Mouse (Mus musculus) forebrain, embryonic 14.5 days (tissue): ENCODE measurements at regions not wholly inside any gene's neighbourhood (a gene's known extent, or its start where the extent isn't known, plus 50 kb on each side); places are given as distances from the start of the nearest gene placed in this dataset.
"Not testable (repeated sequence)": the region's sequence is repeated elsewhere in the genome, so short reads cannot be mapped to it uniquely, and the experiment has no call there.

Experiments
- ATAC-seq: fragments of 200-750 bp; cut with Nextera tagmentation; 2 replicates; pipeline ENCODE4 v1.8.0; 2017; ENCODE audit warnings: mild to moderate bottlenecking, moderate library complexity
- DNase-seq: peaks from one replicate; pipeline ENCODE4 v3.0.0-alpha.2; 2015; ENCODE audit warnings: low spot score
- H3K27ac ChIP-seq: fragments of 300-500 bp; sonication (generic); 2 replicates; pipeline ENCODE4 v1.5.1; 2014; ENCODE audit warnings: low read depth, mild to moderate bottlenecking, control low read depth, low read length, moderate library complexity
- H3K27me3 ChIP-seq: fragments of 300-500 bp; sonication (generic); replicated peaks from 2 replicates; pipeline ENCODE4 v1.6.1; 2014; ENCODE audit warnings: low read length, control low read depth, mixed read lengths; ENCODE audit not compliant: control insufficient read depth, insufficient read depth
- H3K36me3 ChIP-seq: fragments of 300-500 bp; sonication (generic); 2 replicates; pipeline ENCODE4 v1.6.1; 2014; ENCODE audit warnings: low read length, control low read depth; ENCODE audit not compliant: control insufficient read depth, insufficient read depth
- H3K4me1 ChIP-seq: fragments of 300-500 bp; sonication (generic); 2 replicates; pipeline ENCODE4 v1.6.1; 2014; ENCODE audit warnings: antibody characterized with exemption, low read length, control low read depth; ENCODE audit not compliant: control insufficient read depth, insufficient read depth
- H3K4me2 ChIP-seq: fragments of 300-500 bp; sonication (generic); 2 replicates; pipeline ENCODE4 v1.6.1; 2014; ENCODE audit warnings: mild to moderate bottlenecking, control low read depth, low read length
- H3K4me3 ChIP-seq: fragments of 300-500 bp; sonication (generic); 2 replicates; pipeline ENCODE4 v1.5.1; 2014; ENCODE audit warnings: low read depth, low read length, control low read depth
- H3K9ac ChIP-seq: fragments of 300-500 bp; sonication (generic); 2 replicates; pipeline ENCODE4 v1.6.1; 2014; ENCODE audit warnings: mild to moderate bottlenecking, low read length, control low read depth, moderate library complexity
- H3K9me3 ChIP-seq: fragments of 300-500 bp; sonication (generic); replicated peaks from 2 replicates; pipeline ENCODE4 v1.6.1; 2016; ENCODE audit warnings: low read length, control low read depth, mixed read lengths; ENCODE audit not compliant: control insufficient read depth
- WGBS: fragments of 180-500 bp; shearing (Covaris S2); extraction: QIAGEN DNeasy Blood & Tissue Kit; methylation state at CpG from one replicate; pipeline ENCODE4 v1.1.7; 2014; 5-methylcytosine and 5-hydroxymethylcytosine counted together

GRCm38 (mm10) chr10:52529661-52530060 is 112.3 kb downstream of the Nus1 start:
- 100% methylated on average over 1 of the region's 5 CpGs for WGBS
- not testable (repeated sequence) for ATAC-seq, DNase-seq, H3K9me3 ChIP-seq, H3K4me2 ChIP-seq, H3K27ac ChIP-seq, H3K9ac ChIP-seq, H3K27me3 ChIP-seq, H3K36me3 ChIP-seq, H3K4me1 ChIP-seq, H3K4me3 ChIP-seq

GRCm38 (mm10) chr10:52530846-52531245 is 113.5 kb downstream of the Nus1 start:
- H3K36me3 ChIP-seq = no peaks in the 10 kb centered on the region
- no peak overlapping the region for H3K27ac ChIP-seq
- H3K9me3 ChIP-seq = no peaks in the 10 kb centered on the region
- no peak overlapping the region for H3K9ac ChIP-seq
- peak; percentile 39 for DNase-seq
- 31% methylated on average over 3 of the region's 3 CpGs for WGBS
- ATAC-seq = no peak
- peaks cover 3% of the 10 kb centered on the region; the same call in 1 of the 2 replicates for H3K4me1 ChIP-seq
- no peak overlapping the region for H3K4me3 ChIP-seq
- H3K27me3 ChIP-seq = no peaks in the 10 kb centered on the region
- H3K4me2 ChIP-seq = no peak overlapping the region

DNA sequence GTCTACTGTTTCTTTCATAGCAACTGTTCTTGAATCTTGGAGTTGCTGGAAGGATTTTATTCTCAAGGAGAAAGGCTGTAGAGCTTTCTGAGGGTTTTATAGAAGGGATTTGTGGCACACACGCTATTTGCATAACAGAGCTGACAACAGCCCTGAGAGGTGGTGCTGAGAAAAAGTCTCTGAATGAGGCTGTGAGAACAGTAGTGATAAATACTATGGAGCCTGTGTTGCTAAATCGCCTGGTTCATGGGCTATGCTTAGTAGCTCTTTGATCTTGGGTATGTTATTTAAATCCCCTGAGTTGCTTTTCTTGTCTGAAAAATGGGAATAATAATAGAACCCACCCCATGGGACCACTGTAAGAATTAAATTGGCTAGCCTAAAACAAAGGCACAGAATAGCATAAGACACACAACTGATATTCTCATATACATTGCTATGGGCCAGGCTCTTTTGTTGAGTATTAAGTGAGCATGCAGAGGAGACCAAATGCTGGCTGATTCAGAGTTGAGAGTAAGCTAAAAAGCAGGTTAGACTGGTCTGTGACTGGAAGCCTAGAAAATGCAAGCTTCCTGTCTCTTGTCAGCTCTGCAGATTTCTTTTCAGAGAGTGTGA is 116.0 kb downstream of the Nus1 start:
- Histone ChIP-seq H3K27me3 (no peaks in the 10 kb centered on the region), H3K9me3 (no peaks in the 10 kb centered on the region), H3K27ac (no peak overlapping the region), H3K4me3 (no peak overlapping the region), H3K4me2 (no peak overlapping the region), H3K36me3 (no peaks in the 10 kb centered on the region), H3K9ac (no peak overlapping the region), H3K4me1 (peaks cover 3% of the 10 kb centered on the region; the same call in 1 of the 2 replicates)
- ATAC-seq (peak; percentile 45), DNase-seq (peak; percentile 17)
- WGBS = 5% methylated on average over 2 of the region's 2 CpGs

DNA sequence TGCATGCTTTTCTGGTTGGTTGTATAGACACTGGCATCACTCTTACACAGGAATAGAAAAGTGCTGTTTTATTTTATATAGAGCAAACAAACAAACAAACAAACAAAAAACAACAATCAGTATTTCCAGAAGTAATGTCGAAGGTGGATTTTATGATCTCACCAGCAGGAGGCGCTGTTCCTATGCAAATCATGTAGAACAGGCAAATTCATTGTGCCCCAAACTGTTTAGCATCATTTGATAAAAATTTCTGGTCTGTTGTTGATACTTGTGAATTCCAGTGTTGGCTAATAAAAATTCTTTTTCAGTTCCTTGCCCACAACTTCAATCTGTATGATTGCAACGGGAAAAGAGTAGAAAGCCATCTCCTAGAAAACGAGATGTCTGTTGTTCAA is 116.5 kb downstream of the Nus1 start:
- peak; percentile 64 for ATAC-seq
- H3K27me3 ChIP-seq = no peaks in the 10 kb centered on the region
- H3K27ac ChIP-seq = no peak overlapping the region
- no peak overlapping the region for H3K4me2 ChIP-seq
- no peaks in the 10 kb centered on the region for H3K9me3 ChIP-seq
- no peaks in the 10 kb centered on the region for H3K36me3 ChIP-seq
- H3K4me3 ChIP-seq = no peak overlapping the region
- peak; percentile 82 for DNase-seq
- H3K4me1 ChIP-seq = peaks cover 3% of the 10 kb centered on the region; the same call in 1 of the 2 replicates
- no peak overlapping the region for H3K9ac ChIP-seq
- 39% methylated on average over 4 of the region's 4 CpGs for WGBS

- WGBS = 95% methylated on average over 28 of the region's 28 CpGs
- no peaks in the 10 kb centered on the region for H3K9me3 ChIP-seq
Observed at GRCm38 (mm10) chr10:52545566-52545965, 128.2 kb downstream of the Nus1 start.

DNA sequence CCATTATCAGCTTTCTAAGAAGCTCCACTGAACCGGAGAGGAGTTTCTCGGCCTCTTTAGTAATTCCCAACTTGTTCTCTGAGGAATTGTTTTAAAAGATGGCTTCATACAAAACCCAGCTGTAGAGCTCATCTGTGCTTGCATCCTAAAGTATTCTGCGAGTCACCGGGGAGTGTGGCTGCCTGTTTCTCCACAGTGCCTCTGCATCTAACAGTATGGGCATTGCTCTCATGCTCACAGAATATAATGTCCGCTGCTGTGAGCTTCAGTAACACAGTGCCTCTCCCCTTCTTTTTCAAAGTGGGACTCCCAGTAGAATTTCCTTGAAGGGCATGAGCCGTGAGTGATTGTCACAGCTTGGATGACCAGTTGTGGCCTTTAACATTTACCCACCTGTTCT is 113.0 kb upstream of the Slc35f1 start:
- peak; percentile 47 for ATAC-seq
- Histone ChIP-seq H3K9me3 (no peaks in the 10 kb centered on the region), H3K4me3 (no peak overlapping the region), H3K9ac (no peak overlapping the region), H3K36me3 (no peaks in the 10 kb centered on the region), H3K4me1 (no peaks in the 10 kb centered on the region), H3K4me2 (no peak overlapping the region; the same call in 1 of the 2 replicates), H3K27ac (no peak overlapping the region), H3K27me3 (no peaks in the 10 kb centered on the region)
- whole genome bisulfite sequencing = 52% methylated on average over 6 of the region's 6 CpGs
- DNase-seq = peak; percentile 7

More at GRCm38 (mm10) chr10:52545566-52545965, 128.2 kb downstream of the Nus1 start:
- no peaks in the 10 kb centered on the region for H3K27me3 ChIP-seq
- no peak overlapping the region for H3K9ac ChIP-seq
- H3K4me3 ChIP-seq = no peak overlapping the region
- H3K27ac ChIP-seq = no peak overlapping the region
- no peak overlapping the region for H3K4me2 ChIP-seq
- DNase-seq (no peak), ATAC-seq (no peak)
- no peaks in the 10 kb centered on the region for H3K36me3 ChIP-seq
- no peaks in the 10 kb centered on the region for H3K4me1 ChIP-seq

- Histone ChIP-seq H3K4me1 (no peaks in the 10 kb centered on the region), H3K9me3 (no peaks in the 10 kb centered on the region), H3K4me2 (no peak overlapping the region; the same call in 1 of the 2 replicates), H3K27ac (no peak overlapping the region), H3K4me3 (no peak overlapping the region), H3K27me3 (no peaks in the 10 kb centered on the region), H3K9ac (no peak overlapping the region), H3K36me3 (no peaks in the 10 kb centered on the region)
- WGBS = 45% methylated on average over 3 of the region's 3 CpGs
- ATAC-seq (peak; percentile 86), DNase-seq (peak; percentile 52)
Observed at GRCm38 (mm10) chr10:52577795-52578194, 112.5 kb upstream of the Slc35f1 start.

- H3K27me3 ChIP-seq = no peaks in the 10 kb centered on the region
- no peaks in the 10 kb centered on the region for H3K4me1 ChIP-seq
- no peaks in the 10 kb centered on the region for H3K36me3 ChIP-seq
- no peaks in the 10 kb centered on the region for H3K9me3 ChIP-seq
- ATAC-seq = peak; percentile 80
- peak; percentile 22 for DNase-seq
- no peak overlapping the region for H3K4me2 ChIP-seq
- no peak overlapping the region for H3K4me3 ChIP-seq
- no peak overlapping the region; the same call in 1 of the 2 replicates for H3K27ac ChIP-seq
- H3K9ac ChIP-seq = no peak overlapping the region
- 19% methylated on average over 3 of the region's 3 CpGs for WGBS
Observed at GRCm38 (mm10) chr10:52578238-52578832, 112.0 kb upstream of the Slc35f1 start.

DNA sequence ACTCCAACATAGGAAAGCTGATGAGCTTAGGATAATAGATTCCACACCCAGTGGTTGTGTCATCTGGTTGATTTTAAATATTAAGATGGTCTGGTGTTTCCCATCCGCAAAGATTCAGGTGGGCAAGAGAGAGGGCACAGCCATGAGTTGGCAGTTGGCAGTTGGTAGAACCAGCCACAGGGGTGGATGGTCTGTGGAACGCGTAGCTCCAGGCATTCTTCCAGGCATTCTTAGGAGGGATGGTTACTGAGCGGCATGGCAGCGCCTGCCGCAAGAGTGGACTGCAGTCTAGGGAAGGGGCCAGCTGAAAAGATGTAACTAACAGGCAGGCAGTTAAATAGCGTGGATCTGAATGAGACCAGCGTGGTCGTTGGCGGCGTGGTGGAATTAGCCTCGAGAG is 96.6 kb upstream of the Slc35f1 start:
- no peak for DNase-seq
- Histone ChIP-seq H3K4me1 (no peaks in the 10 kb centered on the region), H3K36me3 (no peaks in the 10 kb centered on the region), H3K4me3 (no peak overlapping the region), H3K9ac (no peak overlapping the region), H3K9me3 (no peaks in the 10 kb centered on the region), H3K27me3 (no peaks in the 10 kb centered on the region), H3K4me2 (no peak overlapping the region), H3K27ac (no peak overlapping the region)
- 94% methylated on average over 12 of the region's 12 CpGs for WGBS
- no peak for ATAC-seq
